Mouse (Mus musculus) CH12.LX (cell line): ENCODE measurements around the gene Gm5741.

Experiments
- CTCF ChIP-seq, 2 experiments: IDR thresholded peaks in 1 of 2; conservative IDR thresholded peaks in 1 of 2; 2 replicates each; pipeline ENCODE4 v1.5.1; 2011 to 2012; ENCODE audit warnings: low read depth in 2 of 2, low read length in 2 of 2, improper control_type of control experiment in 1 of 2, inconsistent platforms in 1 of 2, mild to moderate bottlenecking in 1 of 2, moderate library complexity in 1 of 2
- MAFK ChIP-seq: IDR thresholded peaks from 2 replicates; pipeline ENCODE4 v1.6.1; 2011; ENCODE audit warnings: low read length, improper control_type of control experiment; ENCODE audit not compliant: insufficient replicate concordance
- MAX ChIP-seq: IDR thresholded peaks from 2 replicates; pipeline ENCODE4 v1.6.1; 2011; ENCODE audit warnings: low read length, improper control_type of control experiment
- MXI1 ChIP-seq: IDR thresholded peaks from 2 replicates; pipeline ENCODE4 v1.6.1; 2011; ENCODE audit warnings: mild to moderate bottlenecking, low read depth, low read length, improper control_type of control experiment
- POLR2A ChIP-seq: IDR thresholded peaks from 2 replicates; pipeline ENCODE4 v1.6.1; 2011; ENCODE audit warnings: low read depth, mild to moderate bottlenecking, improper control_type of control experiment, low read length
- ZMIZ1 ChIP-seq: IDR thresholded peaks from 2 replicates; pipeline ENCODE4 v1.6.1; 2012; ENCODE audit warnings: low read depth, mild to moderate bottlenecking, inconsistent platforms, low read length, improper control_type of control experiment
- ZNF384 ChIP-seq: IDR thresholded peaks from 2 replicates; pipeline ENCODE4 v1.6.1; 2012; ENCODE audit warnings: low read depth, low read length, improper control_type of control experiment, inconsistent platforms

GRCm38 (mm10) chr8:85036718-85037365 is 30.9 kb downstream of the Gm5741 start, which contains the start of gene Tnpo2:
- TF ChIP-seq MXI1 (peak; percentile 82), MAX (peak; percentile 98), ZNF384 (peak; percentile 100), CTCF (conservative IDR thresholded peaks at IDR 0.05 in 1 of 2, IDR thresholded peaks at IDR 0.05 in 1 of 2; ENCODE audit: low read depth in 2 of 2, low read length in 2 of 2) (no peak), ZMIZ1 (peak; percentile 66; the same call in 1 of the 2 replicates), POLR2A (peak; percentile 66), MAFK (no peak)
